Mouse (Mus musculus): ENCODE data around the gene Tmed4.
A peak's percentile ranks its signal among the peaks of the same experiment; 100 is the strongest.
"Not testable (repeated sequence)": the region's sequence is repeated elsewhere in the genome, so short reads cannot be mapped to it uniquely, and the experiment has no call there.

Gene Tmed4

DNA sequence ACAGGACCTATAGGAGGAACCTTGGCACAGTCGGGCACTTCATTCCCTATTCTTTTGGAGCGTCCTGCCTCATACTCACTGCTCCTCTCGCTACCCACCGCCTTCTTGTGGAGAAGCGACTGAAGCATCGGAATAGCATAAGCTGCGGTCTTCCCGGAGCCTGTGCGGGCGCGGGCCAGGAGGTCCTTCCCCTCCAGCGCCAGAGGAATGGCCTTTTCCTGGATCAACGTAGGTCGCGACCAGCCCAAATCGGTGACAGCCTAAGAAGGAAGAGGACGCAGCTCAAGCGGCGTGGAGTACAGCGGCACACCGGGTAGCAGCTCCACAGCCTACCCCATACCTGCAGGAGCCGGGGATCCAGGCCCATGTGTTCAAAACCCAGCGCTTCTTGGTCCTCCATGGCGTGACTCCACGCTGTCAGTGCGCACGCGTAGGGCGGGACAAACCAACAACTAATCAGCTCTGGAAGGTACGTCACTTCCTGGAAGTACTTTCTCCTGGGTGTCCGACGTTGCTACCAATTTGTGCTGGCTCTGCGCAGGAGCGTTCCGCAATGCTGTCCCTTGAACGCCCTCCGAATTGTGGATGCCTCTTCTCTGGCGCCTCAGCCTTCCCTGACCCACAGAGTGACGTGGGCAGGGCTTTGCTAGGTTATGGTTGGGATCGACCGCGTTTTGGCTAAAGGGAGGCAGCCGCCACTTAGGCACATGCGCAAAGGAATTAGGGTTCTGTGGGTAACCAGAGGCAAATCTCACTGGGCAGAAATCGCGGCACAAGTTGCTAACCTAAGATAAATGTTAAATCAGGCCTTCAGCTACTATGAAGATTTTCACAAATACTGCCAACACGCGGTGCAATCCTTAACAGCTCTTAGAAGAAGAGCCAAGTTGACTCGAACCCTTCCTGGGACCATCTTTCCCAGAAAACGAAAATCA, 7.1 kb downstream of the Tmed4 start, which contains the start of gene Ddx56:
Gene Ddx56 (minus strand): TSS at position 453 of the 935 bp plus-strand sequence.
- peak; percentile 91 to 93 for DNase-seq

DNA sequence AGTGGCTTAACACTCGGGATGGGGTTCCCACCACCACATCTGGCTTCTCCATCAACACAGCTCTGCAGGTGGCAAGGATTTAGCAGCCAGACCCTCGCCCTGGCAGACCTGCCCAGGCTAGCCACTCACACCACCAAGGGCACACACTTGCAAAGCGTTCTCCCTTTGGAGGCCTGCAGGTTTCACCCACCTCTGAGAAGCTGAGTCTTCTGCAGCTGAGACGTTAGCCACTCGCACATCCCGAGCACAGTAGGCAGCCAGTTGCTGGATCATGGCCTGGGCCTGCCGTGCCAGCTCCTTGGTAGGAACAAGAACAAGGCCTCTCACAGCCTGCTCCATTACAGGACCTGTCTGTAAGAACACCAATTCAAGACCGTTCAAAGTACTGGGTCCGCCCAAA, 8.0 kb downstream of the Tmed4 start:
- DNase-seq = no peak

DNA sequence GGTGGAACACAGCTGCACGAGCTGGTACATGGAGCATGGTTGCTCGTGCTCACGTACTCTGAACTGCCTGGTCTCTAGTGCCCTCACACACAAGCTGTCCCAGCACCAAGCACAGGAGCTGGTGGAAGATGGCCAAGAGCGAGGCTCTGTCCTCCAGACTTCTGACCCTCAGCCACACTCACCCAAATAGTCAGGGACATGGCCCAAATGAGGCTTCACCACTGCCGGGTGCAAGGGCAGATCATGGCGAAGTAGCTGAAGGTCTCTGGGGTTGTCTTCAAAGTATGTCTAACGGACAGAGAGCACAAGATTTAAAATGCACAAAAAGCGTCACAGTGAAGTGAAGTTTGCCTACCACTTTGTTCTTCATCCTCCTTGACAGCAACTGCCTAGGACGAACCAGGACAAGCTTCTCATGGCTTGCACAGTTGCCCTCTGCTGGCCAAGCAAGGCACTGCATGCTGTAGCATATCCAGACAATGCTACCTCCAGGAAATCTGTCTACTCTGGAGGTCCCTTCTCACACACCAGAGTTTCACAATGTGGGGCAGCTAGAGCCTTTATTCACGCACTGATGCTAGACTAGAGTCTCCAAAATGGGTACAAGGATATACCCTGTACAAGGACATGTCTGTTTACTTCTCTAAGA, 13.1 kb downstream of the Tmed4 start:
- DNase-seq = peak; percentile 76 to 81

- no peak for DNase-seq
These were observed 15.3 kb downstream of the Tmed4 start for GRCm38 (mm10) chr11:6259413-6259812.

DNA sequence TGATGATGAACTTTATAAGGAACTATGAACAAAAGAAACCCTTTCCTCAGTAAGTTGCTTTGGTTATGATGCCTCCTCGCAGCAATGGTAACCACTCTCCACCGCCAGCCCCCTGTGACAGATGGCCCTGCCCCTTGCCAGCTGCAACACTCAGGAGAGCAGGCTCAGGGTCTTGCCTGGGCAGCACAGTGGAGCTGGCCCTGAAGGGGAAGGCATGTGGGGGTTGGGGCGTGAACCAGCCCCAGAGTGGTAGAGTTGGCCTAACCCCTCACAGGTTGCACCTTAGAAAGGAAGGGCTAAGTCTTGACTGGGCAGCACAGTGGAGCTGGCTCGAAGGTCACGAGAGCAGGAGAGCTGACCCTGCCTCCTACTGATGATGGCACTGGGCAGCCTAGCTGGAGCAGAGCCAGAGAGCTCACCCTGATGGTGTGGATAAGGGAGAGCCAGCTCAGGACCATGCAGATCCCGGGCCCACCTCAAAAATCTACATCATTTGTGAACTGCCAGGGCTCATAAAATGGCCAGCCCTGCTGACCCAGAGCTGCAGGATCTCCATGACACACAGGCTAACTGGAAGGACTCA, 18.1 kb downstream of the Tmed4 start:
- no peak for DNase-seq

- DNase-seq = not testable (repeated sequence)
These were observed 20.1 kb downstream of the Tmed4 start for GRCm38 (mm10) chr11:6254602-6255001.

GRCm38 (mm10) chr11:6252824-6253223, 21.8 kb downstream of the Tmed4 start:
- no peak for DNase-seq

GRCm38 (mm10) chr11:6252248-6252647, 22.4 kb downstream of the Tmed4 start:
- DNase-seq = no peak

- no peak for DNase-seq
These were observed 30.0 kb downstream of the Tmed4 start for GRCm38 (mm10) chr11:6244707-6245106.

DNA sequence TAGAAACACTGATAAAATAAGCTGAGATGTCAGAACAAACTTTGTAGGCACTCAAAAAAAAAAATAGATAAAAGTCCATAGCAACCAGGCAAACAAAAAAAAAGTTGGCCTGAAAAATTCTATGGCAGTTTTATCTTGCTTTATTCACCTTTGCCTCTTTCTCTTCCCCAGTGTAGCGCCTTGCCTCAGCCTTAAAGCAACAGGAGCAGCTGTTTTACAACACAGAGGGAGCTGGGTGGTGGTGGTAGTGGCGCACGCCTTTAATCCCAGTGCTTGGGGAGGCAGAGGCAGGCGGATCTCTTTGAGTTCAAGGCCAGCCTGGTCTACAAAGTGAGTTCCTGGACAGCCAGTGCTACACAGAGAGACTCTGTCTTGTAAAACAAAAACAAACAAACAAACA, 41.6 kb downstream of the Tmed4 start:
- no peak for DNase-seq

DNA sequence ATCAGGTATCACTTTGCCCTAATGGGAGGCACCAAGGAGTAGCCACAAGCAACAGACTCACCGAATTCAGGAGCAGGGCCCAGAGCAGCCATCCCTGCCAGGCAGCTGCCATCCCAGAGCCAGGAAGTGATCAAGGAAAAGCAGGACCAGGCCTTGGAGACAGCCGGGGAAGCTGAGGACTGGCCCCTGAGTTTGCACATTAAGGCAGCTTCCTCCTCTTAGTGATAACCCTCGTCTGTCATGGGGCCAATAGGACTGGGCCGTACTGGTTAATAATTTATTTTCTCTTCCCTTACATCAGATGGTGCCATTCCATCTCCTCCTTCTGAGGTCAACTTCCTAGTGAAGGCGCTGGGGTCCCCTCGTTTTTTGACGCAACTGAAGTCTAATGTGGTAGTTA, 44.7 kb downstream of the Tmed4 start, which contains the start of gene Npc1l1:
Gene Npc1l1 (minus strand): TSS at position 132 of the 400 bp plus-strand sequence.
- DNase-seq = no peak

- no peak for DNase-seq
These were observed 50.0 kb downstream of the Tmed4 start for GRCm38 (mm10) chr11:6224541-6225229.

- DNase-seq = no peak
These were observed 52.5 kb downstream of the Tmed4 start for GRCm38 (mm10) chr11:6222187-6222586.
